Mouse (Mus musculus) lung, postnatal 0 days (tissue): ENCODE measurements at regions not wholly inside any gene's neighbourhood (a gene's known extent, or its start where the extent isn't known, plus 50 kb on each side); places are given as distances from the start of the nearest gene placed in this dataset.

Source experiments
- ATAC-seq: fragments of 200-750 bp; cut with Nextera tagmentation; 2 replicates; pipeline ENCODE4 v1.8.0; 2017; ENCODE audit warnings: moderate library complexity
- DNase-seq: peaks from one replicate; pipeline ENCODE4 v3.0.0-alpha.2; 2016; ENCODE audit warnings: low spot score
- H3K27ac ChIP-seq: fragments of 300-500 bp; sonication (generic); 2 replicates; pipeline ENCODE4 v1.5.1; 2014; ENCODE audit warnings: antibody characterized with exemption, mild to moderate bottlenecking, low read length, mixed read lengths
- H3K27me3 ChIP-seq: fragments of 300-500 bp; sonication (generic); replicated peaks from 2 replicates; pipeline ENCODE4 v1.6.1; 2014; ENCODE audit warnings: low read length, mixed read lengths; ENCODE audit not compliant: insufficient read depth
- H3K36me3 ChIP-seq: fragments of 300-500 bp; sonication (generic); 2 replicates; pipeline ENCODE4 v1.6.1; 2014; ENCODE audit warnings: low read length, mixed read lengths; ENCODE audit not compliant: insufficient read depth
- H3K4me1 ChIP-seq: fragments of 300-500 bp; sonication (generic); 2 replicates; pipeline ENCODE4 v1.6.1; 2014; ENCODE audit warnings: antibody characterized with exemption, low read depth, low read length, mixed read lengths; ENCODE audit not compliant: insufficient read depth
- H3K4me2 ChIP-seq: fragments of 300-500 bp; sonication (generic); replicated peaks from 2 replicates; pipeline ENCODE4 v1.6.1; 2014; ENCODE audit warnings: low read depth, mild to moderate bottlenecking, low read length, moderate library complexity, mixed read lengths
- H3K4me3 ChIP-seq: fragments of 300-500 bp; sonication (generic); 2 replicates; pipeline ENCODE4 v1.5.1; 2014; ENCODE audit warnings: low read depth, low read length
- H3K9ac ChIP-seq: fragments of 300-500 bp; sonication (generic); replicated peaks from 2 replicates; pipeline ENCODE4 v1.6.1; 2014; ENCODE audit warnings: low read depth, mild to moderate bottlenecking
- H3K9me3 ChIP-seq: fragments of 300-500 bp; sonication (generic); 2 replicates; pipeline ENCODE4 v1.6.1; 2016; ENCODE audit warnings: low read length, mixed read lengths
- CTCF ChIP-seq: IDR thresholded peaks from 2 replicates; pipeline ENCODE4 v1.5.1; 2016; ENCODE audit warnings: antibody characterized with exemption, mild to moderate bottlenecking
- EP300 ChIP-seq: IDR thresholded peaks from 2 replicates; pipeline ENCODE4 v1.6.1; 2016; ENCODE audit warnings: antibody characterized with exemption, mild to moderate bottlenecking, control low read depth
- WGBS: fragments of 180-500 bp; shearing (Covaris S2); extraction: QIAGEN DNeasy Blood & Tissue Kit; methylation state at CpG from one replicate; pipeline ENCODE4 v1.1.7; 2014; 5-methylcytosine and 5-hydroxymethylcytosine counted together

DNA sequence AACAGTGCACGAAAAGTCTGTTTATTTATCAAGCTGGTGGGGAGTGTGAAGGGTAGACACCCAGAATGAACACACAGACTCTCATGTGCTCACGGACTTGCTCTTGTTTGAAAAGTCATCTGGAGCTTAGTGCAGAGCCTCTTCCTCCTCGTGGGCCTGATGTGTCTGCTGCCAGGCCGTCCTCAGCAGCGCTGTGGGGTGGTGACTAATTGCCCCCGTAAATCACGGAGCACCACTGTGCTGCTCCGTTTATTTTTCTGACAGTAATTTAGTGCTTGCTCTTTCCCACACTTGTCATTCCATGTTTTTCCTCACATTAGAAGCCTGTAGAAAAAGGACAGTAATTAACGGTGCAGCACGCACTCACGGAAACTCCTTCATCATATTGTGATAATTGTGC, 51.2 kb upstream of the Gm17304 start:
- Histone ChIP-seq H3K9me3 (no peaks in the 10 kb centered on the region), H3K9ac (no peak overlapping the region), H3K27me3 (peaks cover 54% of the 10 kb centered on the region), H3K36me3 (no peaks in the 10 kb centered on the region), H3K4me2 (no peak overlapping the region), H3K27ac (no peak overlapping the region), H3K4me3 (no peak overlapping the region), H3K4me1 (no peaks in the 10 kb centered on the region)
- 28% methylated on average over 11 of the region's 11 CpGs for WGBS
- DNase-seq (no peak), ATAC-seq (no peak)
- TF ChIP-seq CTCF (no peak), EP300 (no peak)

DNA sequence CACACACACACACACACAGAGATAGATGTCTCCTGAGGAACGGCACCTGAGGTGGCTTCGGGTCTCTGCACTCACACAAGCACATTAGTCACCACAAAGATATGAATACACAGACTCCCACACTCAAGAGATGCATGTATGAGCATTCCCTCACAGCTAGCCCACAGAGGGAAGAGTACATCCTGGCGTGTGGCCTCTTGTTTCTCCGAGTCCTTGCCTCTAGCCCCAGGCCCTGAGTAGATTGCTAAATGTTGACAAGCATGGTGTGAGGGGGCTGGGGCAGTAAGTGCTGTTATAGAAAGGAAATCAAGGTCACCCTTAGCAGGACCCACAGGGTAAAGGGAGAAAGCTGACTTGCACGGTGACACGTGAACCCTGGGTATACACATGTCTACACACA, 69.6 kb upstream of the Gm17304 start:
- TF ChIP-seq EP300: no peak
- Histone ChIP-seq H3K27me3 (no peaks in the 10 kb centered on the region), H3K4me2 (no peak overlapping the region), H3K36me3 (no peaks in the 10 kb centered on the region), H3K27ac (no peak overlapping the region), H3K9me3 (no peaks in the 10 kb centered on the region), H3K4me3 (no peak overlapping the region), H3K9ac (no peak overlapping the region), H3K4me1 (no peaks in the 10 kb centered on the region)
- no peak for DNase-seq
- WGBS: 64% methylated on average over 6 of the region's 6 CpGs
- no peak for ATAC-seq

DNA sequence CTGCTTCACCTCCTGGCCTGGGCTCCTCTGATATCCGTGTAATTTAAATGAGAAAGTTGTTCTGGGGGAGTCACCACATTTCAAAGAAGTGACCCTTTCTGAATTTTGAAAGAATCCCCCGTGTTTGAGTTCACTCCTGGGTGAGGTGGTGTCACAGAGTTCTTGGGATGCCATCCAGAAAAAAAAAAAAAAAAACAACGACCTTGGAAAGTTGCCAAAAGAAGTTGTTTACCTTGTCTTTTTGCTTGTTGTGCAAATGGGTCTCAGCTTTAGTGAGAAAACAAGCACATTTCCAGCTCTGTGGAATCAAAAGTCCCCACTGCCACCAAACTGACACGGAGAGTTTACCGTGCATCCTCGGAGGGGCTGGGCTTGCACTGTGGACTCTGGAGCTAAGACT, 71.7 kb upstream of the Gm17304 start:
- H3K27me3 ChIP-seq: no peaks in the 10 kb centered on the region
- no peaks in the 10 kb centered on the region for H3K9me3 ChIP-seq
- no peaks in the 10 kb centered on the region for H3K36me3 ChIP-seq
- no peak overlapping the region for H3K27ac ChIP-seq
- TF ChIP-seq CTCF (no peak), EP300 (no peak)
- H3K9ac ChIP-seq: no peak overlapping the region
- H3K4me2 ChIP-seq: no peak overlapping the region
- ATAC-seq (no peak), DNase-seq (no peak)
- H3K4me1 ChIP-seq: no peaks in the 10 kb centered on the region
- 20% methylated on average over 6 of the region's 6 CpGs for WGBS
- H3K4me3 ChIP-seq: no peak overlapping the region

DNA sequence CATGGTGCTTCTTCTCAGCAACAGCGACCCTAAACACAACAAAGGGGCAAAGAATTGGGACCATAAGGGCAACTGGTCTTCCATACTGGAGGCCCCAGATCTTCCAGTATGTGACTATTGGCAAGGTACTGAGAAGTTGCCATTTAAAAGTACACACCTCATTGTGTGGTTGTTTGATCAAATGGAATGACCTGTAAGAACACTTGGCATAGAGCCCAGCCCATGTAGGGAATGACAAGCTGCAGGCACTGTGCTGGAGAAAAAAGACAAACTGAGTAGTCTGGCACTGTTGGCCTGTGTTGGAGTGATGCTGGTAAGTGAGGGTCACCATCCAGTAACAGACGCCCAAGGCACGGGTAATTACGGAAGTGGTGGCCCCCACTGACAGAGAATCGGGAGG, 72.8 kb upstream of the Gm17304 start:
- DNase-seq: no peak

DNA sequence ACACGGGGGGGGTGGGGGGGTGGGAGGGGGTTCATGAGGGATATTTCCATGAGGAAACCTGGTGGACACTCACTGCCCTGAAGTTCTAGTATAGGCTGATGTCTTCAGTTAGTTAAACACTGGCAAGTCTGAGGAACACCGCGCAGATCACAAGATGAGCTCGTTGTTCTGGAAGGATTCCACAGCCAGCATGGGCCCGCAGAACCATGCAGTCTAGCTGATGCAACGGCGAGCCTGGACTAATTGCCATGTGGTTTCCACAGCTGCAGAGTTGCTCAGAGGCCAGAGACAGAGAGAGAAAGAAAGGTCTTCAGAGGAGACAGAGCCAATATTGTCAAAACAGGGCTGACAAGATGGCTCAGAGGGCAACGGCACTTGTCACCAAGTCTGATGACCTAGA, 70.8 kb upstream of the Barhl2 start:
- no peak overlapping the region for H3K4me2 ChIP-seq
- H3K9ac ChIP-seq: no peak overlapping the region
- ATAC-seq (no peak), DNase-seq (no peak)
- WGBS: 82% methylated on average over 8 of the region's 8 CpGs
- no peaks in the 10 kb centered on the region for H3K4me1 ChIP-seq
- H3K4me3 ChIP-seq: no peak overlapping the region
- no peak for TF ChIP-seq EP300
- TF ChIP-seq CTCF: no peak
- no peak overlapping the region for H3K27ac ChIP-seq
- no peaks in the 10 kb centered on the region for H3K27me3 ChIP-seq
- H3K36me3 ChIP-seq: no peaks in the 10 kb centered on the region
- H3K9me3 ChIP-seq: no peaks in the 10 kb centered on the region

More for the DNA sequence above, 72.8 kb upstream of the Gm17304 start:
- H3K4me1 ChIP-seq: no peaks in the 10 kb centered on the region
- TF ChIP-seq CTCF: no peak
- no peak for TF ChIP-seq EP300
- no peak overlapping the region for H3K4me2 ChIP-seq
- H3K27me3 ChIP-seq: no peaks in the 10 kb centered on the region
- H3K9me3 ChIP-seq: no peaks in the 10 kb centered on the region
- H3K27ac ChIP-seq: no peak overlapping the region
- no peak overlapping the region for H3K9ac ChIP-seq
- H3K4me3 ChIP-seq: no peak overlapping the region
- H3K36me3 ChIP-seq: no peaks in the 10 kb centered on the region
- no peak for ATAC-seq
- 61% methylated on average over 5 of the region's 5 CpGs for WGBS

DNA sequence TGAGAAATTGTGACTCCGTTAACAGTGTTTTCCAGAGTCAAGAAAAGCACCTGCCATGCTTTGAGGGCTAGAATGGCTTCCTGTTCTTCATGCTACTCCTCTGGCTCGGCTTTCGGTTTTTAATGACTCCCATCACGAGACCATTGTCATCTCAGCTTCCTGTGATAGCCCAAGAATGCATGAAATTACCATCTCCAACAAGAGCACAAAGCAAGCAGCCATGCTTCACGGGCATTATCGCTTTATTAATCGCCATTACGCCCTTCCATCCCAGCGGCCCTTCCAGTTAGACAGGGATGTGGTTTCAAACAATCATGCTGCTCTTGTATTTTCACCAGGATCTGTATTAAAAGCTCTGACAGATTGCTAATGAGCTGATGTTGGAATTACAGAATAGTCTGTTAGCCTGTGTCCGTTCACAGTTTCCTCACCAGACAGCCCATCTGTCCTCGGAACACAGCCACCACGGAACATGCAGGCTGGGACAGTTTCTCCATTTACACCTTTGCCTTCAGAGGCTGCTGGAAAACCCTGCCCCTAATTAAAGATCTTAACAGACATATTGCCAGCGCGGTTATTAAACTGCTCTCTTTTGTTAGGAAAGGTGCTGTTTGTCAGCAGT, 69.5 kb upstream of the Barhl2 start:
- Histone ChIP-seq H3K4me2 (no peak overlapping the region), H3K36me3 (no peaks in the 10 kb centered on the region)
- 76% methylated on average over 14 of the region's 14 CpGs for WGBS

More for the DNA sequence above, 69.5 kb upstream of the Barhl2 start:
- Histone ChIP-seq H3K27ac (no peak overlapping the region), H3K9me3 (no peaks in the 10 kb centered on the region), H3K9ac (no peak overlapping the region), H3K4me3 (no peak overlapping the region), H3K27me3 (no peaks in the 10 kb centered on the region), H3K4me1 (no peaks in the 10 kb centered on the region)
- ATAC-seq (no peak), DNase-seq (no peak)
- TF ChIP-seq CTCF (no peak), EP300 (no peak)
